Mouse (Mus musculus) layer of hippocampus, adult 2 months (tissue): ENCODE results near the gene Kctd10. TPM values are rescaled to one million over a fixed set of nuclear protein-coding genes. Genes with fewer than 3 reads are reported as not detected.
A peak's percentile ranks its signal among the peaks of the same experiment; 100 is the strongest.

Experiments
- DNase-seq, 2 experiments: peaks; one replicate each; pipeline ENCODE4 v3.0.0; 2022; ENCODE audit warnings: low spot score in 2 of 2
- H3K27ac ChIP-seq: fragments of 200-600 bp; 2 replicates; pipeline ENCODE4 v1.8.1; 2022
- H3K4me3 ChIP-seq: fragments of 200-600 bp; 2 replicates; pipeline ENCODE4 v1.8.1; 2022; ENCODE audit warnings: mild to moderate bottlenecking
- CTCF ChIP-seq: fragments of 200-600 bp; conservative IDR thresholded peaks from 2 replicates; pipeline ENCODE4 v1.8.1; 2022; ENCODE audit warnings: antibody characterized with exemption, mild to moderate bottlenecking, moderate library complexity
- total RNA-seq, 2 experiments: library from RNA; stranded (reverse); gene quantifications; 2 replicates each; pipeline ENCODE4 v1.2.3; 2021

Kctd10 gene
- total RNA-seq, 2 experiments from 2014 or later = 51.5 to 51.7 TPM

DNA sequence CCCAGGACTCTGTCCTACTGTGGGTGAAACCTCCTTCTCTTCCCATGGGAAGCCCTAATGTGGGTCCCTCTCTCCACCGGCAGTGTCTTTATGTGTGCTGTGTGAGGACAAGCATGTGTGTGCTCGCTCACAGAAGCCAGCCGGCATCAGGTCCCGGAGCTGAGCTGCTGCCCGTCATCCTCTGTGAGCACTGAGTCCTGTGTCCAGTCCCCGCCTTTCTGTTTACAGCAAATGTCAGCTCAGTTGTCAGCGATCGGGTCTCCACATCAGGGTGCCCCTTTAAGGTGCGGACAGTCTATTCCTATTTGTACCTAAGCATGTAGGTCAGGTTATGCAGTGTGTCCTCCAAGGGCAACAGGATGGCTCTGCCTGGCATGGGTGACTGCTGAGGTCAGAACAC, 6.7 kb downstream of the Kctd10 start:
- no peak for DNase-seq
- peak overlapping the region; percentile 48; the same call in 1 of the 2 replicates for H3K27ac ChIP-seq
- no peak for TF ChIP-seq CTCF
- no peak overlapping the region for H3K4me3 ChIP-seq

DNA sequence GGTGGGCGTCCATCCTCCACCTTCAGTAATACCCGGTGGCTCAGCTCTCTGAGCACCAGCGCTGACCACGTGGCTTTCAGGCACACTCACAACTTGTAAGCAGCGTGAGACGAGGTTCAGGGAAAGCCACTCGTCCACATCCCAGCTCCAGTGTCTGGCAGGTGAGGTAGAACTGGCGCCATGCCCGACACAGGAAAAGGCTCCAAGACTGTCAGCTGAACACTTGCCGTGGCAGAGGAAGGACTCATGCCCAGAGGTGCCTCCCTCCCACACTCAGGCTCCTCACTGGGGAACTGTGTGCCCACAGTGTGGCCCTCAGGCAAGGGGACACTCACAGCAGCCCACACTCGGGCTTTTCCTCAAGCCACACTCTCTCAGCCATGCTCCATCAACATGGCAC, 7.1 kb downstream of the Kctd10 start:
- DNase-seq = no peak
- no peak for TF ChIP-seq CTCF
- Histone ChIP-seq H3K4me3 (no peak overlapping the region), H3K27ac (peak overlapping the region; percentile 48; the same call in 1 of the 2 replicates)

DNA sequence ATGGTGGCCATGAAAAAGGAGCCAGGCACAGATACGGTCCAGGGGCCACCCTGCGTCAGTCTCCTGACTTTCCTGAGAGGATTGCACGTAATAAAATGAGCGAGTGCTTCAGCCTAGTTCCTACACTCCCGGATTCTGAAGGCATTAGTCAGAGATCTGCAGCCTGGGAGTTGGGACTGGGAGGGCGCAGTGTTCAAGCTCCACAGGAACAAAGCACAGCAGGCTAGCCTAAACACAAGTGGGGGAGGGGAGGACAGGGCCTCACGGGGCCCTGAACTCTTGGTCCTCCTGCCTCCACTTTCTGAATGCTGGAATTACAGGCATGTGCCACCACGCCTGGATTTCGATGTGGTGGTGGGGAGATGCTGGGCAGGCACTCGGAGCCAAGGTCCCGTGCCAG, 7.7 kb downstream of the Kctd10 start:
- TF ChIP-seq CTCF = no peak
- no peak for DNase-seq
- Histone ChIP-seq H3K4me3 (no peak overlapping the region), H3K27ac (no peak overlapping the region)

DNA sequence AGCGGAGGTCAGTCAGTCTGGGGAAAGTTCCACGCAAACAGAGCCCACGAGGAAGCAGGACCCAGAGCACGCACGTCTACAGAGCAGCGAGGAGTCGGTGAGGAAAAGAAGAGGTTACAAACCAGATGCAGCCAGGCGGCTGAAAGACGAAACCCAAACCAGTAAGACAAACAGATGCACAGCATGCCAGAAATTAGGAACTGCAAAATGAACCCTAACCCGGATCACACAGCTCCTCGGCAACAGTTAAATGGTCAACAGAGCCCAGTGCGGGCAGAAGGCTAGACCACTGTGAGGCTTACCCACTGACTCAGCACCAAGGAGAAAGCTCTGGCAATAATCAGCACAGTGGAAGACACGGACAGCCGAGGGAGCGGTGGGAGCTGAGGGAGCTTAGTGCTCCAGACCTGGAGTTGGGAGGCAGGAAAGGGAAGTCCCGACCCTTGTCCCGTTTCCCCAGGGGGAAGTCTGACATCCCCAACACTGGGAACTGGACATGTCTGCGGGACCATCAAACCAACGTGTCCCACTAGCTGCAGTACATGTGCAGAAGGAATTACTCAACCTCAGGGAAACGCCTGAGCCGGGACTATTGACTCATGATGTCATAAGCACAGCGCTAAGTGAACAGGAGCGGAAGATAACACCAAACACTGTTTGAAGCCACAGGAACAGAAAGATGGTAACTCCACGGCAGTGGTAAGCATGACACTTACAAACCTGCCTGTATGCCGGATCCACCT, 8.4 kb downstream of the Kctd10 start:
- TF ChIP-seq CTCF = no peak
- no peak overlapping the region for H3K27ac ChIP-seq
- no peak for DNase-seq

DNA sequence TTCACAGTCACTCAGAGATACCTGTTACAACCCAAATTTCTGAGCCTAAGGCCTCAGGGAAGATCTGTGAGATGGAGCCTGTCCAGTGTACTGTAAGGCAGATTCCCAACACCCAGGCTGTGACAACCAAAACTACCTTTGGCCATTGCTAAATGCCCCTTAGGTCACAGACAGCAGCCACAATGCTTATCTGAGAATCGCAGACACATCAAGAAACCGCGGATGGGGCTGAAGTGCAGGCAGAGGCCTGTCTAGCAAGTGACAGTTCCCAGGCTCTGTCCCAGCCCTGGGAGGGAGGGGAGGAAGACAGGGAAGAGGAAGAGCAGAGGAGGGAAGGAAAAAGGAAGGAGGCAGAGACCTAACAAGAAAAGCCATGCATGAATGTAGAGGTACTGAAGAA, 9.0 kb downstream of the Kctd10 start:
- DNase-seq = no peak
- TF ChIP-seq CTCF = no peak
- no peak overlapping the region for H3K27ac ChIP-seq
- H3K4me3 ChIP-seq = no peak overlapping the region

More for the DNA sequence above, 8.4 kb downstream of the Kctd10 start:
- no peak overlapping the region for H3K4me3 ChIP-seq

DNA sequence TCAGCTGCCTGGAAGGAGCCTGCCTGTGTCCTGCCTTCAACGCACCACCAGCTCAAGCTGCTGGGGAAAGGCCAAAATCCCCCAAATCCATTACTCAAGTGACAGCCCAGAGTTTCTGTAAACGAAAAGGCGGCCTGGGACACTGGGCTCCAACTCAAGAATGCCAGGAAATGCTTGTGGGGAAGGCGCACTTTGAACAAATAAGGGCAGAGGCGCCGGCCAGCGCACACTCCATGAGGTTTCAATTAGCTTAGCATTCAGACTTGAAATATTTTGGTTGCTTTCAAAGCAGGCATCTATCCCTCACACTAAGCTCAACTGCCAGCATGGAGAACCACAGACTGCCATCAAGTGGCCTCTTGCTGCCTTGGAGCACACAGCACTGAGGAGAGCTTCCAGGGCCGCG, 9.9 kb downstream of the Kctd10 start:
- H3K27ac ChIP-seq = peak overlapping the region; percentile 70
- TF ChIP-seq CTCF = peak; percentile 54
- H3K4me3 ChIP-seq = no peak overlapping the region
- DNase-seq = no peak

DNA sequence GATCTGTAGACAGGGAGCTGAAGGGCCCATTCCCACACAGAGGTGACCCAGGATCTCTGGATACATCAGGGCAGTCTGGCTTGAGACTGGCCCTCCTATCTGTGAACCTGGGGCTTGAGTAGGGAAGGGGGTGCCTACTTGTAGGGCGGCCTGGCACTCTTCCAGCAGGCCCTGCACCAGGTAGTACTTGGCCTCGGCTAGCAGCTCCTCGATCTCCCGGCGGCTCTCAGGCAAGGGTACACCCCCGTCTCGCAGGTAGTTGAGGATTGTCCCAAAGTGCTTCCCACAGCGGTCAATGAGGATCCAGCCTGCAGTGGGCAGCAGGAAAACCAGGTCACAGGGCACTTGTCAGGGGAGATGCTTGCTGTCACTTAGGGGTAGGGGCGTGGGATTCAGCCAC, 10.4 kb downstream of the Kctd10 start:
- no peak overlapping the region for H3K4me3 ChIP-seq
- peak overlapping the region; percentile 70 for H3K27ac ChIP-seq
- DNase-seq = no peak
- TF ChIP-seq CTCF = no peak

DNA sequence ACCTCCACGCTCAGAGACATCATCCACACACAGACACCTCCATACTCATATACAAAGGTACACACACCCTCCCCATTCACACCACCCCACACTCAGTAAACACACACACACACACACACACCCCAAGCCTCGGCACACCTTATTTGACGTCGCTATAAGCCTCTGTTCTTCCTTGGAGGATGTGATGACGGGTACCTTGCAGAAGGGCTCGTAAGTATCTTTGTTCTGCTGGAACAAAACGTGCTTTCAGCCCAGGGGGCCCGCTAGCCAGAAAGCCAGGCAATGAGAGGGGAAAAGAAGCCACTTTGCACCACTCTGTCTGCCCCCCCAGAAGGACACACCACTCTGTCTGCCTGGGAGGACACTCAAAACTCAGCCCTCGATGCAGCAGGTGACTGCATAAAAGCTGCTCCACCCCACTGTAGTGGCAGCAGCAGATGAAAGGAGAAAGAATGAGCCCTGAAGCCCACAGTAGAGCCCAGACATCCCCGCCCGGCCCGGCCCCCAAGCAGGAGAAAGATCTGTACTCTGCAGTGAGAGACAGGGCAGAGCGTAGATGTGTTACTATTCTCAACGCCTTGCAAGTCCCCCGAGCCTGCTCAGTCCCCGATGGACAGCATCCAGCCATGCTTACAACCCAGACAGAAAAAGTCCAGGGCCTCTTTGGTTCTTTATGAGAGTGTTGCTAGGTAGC, 11.4 kb downstream of the Kctd10 start:
- TF ChIP-seq CTCF = no peak
- no peak for DNase-seq
- Histone ChIP-seq H3K4me3 (no peak overlapping the region), H3K27ac (no peak overlapping the region)

DNA sequence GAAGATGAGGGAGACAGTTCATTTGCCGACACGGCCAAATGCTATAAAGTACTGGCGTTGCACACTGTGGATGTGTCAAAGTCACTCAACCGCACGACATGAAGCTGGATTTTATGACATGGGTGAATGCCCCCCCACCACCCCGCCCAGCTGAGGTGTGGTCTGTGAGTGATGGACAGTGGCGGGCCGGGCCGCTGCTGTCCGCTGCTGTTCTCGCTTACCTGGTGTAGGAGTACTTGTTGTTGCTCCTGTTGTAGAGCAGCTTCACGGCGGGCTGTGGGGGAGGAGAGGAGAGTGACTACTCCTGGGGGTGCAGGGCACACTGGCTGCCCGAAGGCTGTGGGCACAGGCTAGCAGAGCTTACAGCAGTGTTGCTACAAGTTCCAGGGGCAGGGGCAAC, 12.2 kb downstream of the Kctd10 start:
- Histone ChIP-seq H3K27ac (no peak overlapping the region), H3K4me3 (no peak overlapping the region)
- no peak for DNase-seq
- TF ChIP-seq CTCF = no peak

DNA sequence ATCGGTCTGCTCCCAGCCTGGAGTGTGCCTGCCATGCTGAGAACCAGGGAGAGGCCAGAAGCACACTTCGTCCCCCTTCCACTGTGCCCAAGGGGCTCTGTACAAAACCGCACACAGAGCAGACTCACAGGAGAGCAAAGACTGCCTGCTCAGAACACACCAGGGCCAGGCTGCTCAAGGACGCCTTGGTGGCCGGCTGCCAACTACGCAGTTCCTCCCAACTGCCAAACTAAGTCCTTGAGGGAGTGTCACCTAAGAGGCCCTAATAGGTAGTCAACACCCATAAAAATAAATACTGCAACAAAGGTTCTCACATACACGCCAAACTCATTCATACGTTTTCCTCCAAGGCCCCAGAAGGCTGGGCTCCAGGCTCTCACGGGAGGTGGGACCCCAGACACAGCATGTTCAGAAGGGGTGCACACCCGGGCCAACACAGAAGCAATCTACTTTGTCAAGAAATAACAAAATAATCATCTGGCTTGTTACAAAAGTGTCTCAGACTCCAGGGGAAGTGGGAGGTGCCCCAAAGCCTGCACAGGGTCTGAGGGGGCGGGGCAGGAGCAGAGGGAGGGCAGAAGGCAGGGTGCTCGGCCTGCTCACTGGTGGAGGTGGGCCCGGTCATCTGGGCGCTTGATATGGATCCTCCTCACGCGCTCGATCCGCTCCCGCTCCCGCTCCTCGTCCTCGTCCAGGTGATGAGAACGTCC, 15.1 kb downstream of the Kctd10 start:
- H3K27ac ChIP-seq = no peak overlapping the region
- TF ChIP-seq CTCF = no peak
- DNase-seq = no peak
- H3K4me3 ChIP-seq = no peak overlapping the region

DNA sequence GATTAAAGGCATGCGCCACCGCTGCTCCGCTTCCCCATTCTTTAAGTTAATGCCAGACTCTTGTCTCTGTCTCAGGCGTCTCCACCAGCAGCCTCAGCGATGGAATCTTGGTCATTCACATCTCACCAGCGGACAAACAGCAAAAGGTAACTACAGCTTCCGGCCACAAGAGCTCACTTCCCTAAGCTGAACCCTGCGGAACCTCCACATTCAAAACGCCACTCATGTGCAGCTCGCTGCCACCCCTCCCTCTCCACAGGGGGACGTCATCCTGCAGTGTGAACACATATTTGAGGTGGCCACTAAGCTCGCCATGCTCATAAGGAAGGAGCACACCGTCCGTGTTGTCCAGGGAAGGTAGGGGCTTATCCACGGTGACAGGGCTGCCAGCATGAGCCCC, 19.3 kb downstream of the Kctd10 start:
- no peak overlapping the region for H3K4me3 ChIP-seq
- H3K27ac ChIP-seq = no peak overlapping the region
- DNase-seq = no peak
- TF ChIP-seq CTCF = no peak

DNA sequence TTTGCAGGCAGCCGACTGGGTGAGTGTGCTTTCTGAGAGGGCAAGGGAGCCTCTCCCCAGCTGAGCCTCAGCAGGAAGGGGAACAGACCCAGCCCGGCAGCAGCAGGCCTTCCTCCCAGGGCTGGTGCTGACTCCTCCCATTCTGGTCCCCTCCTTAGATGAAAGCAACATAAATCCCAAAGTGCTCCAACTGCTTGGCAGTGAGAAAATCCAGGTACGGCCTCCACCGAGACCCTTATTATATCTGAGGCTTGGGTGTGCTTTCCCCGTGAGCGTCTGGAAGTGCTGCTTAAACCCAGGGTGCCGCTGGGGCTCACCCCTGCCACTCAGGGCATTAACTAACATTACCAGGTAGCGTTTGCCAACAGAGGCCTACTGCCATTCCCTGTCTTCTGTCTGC, 20.7 kb downstream of the Kctd10 start:
- peak overlapping the region; percentile 80; the same call in 1 of the 2 replicates for H3K27ac ChIP-seq

DNA sequence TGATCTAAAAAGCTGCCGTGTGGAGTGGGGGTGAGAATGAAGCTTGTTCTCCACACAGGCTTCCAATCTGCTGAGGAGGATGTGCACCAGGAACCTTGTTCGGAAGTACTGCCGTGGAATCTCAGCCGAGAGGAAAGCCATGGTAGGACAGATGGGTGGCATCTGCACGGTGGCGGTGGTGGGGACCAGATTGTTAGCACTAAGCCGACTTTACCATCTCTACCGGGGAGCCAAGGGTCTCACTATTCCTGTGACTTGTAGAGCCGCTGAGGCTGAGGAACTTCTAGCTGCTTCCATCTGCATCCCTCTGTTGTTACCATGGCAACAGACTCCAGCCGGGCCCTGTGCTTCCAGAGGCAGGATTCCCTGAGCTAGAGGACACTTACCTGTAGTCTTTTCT, 21.5 kb downstream of the Kctd10 start:
- H3K27ac ChIP-seq = peak overlapping the region; percentile 80
- no peak for TF ChIP-seq CTCF
- DNase-seq = peak; percentile 63 to 75
- no peak overlapping the region for H3K4me3 ChIP-seq

More for the DNA sequence above, 20.7 kb downstream of the Kctd10 start:
- no peak for DNase-seq
- H3K4me3 ChIP-seq = no peak overlapping the region
- no peak for TF ChIP-seq CTCF
